Mouse (Mus musculus) liver (tissue): Measurements from ENCODE around the gene Lrp5.
A peak's percentile ranks its signal among the peaks of the same experiment; 100 is the strongest.
"Not testable (repeated sequence)": the region's sequence is repeated elsewhere in the genome, so short reads cannot be mapped to it uniquely, and the experiment has no call there.

Experiments
- DNase-seq: peaks from one replicate; pipeline ENCODE4 v3.0.0-alpha.2; 2020; ENCODE audit warnings: mixed read lengths

The Lrp5 gene

DNA sequence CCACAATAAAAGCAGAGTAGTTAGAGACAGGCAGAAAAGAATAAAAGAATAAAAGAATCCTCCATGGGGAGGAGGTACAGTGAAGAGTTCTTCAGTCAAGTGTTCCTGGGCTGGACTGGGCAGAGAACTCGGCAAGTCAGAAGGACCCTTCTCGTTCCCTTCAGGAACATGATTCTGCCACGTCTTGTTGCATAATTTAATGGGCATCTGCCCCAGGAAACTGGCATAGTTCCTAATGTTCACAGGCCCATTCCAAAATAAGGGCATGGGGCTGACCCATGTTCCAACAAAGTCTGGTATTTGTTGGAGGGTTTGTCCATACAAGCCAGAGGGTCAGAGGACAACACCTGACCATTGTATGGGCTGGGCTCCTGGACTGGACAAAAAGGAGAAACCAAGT lies 8.6 kb upstream of the Lrp5 start:
- DNase-seq: no peak

DNA sequence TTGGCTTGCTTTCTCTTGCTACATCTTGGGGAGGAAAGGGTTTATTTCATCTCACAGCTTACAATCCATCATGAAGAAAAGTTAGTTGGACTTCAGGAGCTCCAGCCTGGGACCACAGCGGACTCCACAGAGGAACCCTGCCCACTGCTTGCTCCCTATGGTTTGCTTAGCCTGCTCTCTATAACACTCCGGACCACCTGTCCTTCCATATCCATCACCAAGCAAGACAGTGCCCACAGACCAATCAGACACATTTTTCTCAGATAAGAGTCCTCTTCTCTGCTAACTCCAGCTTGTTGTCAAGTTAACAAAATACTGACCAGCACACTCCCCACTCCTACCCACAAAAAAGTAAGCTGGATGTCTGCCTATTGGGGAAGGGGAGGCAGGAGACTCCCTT lies 8.1 kb upstream of the Lrp5 start:
- no peak for DNase-seq

DNA sequence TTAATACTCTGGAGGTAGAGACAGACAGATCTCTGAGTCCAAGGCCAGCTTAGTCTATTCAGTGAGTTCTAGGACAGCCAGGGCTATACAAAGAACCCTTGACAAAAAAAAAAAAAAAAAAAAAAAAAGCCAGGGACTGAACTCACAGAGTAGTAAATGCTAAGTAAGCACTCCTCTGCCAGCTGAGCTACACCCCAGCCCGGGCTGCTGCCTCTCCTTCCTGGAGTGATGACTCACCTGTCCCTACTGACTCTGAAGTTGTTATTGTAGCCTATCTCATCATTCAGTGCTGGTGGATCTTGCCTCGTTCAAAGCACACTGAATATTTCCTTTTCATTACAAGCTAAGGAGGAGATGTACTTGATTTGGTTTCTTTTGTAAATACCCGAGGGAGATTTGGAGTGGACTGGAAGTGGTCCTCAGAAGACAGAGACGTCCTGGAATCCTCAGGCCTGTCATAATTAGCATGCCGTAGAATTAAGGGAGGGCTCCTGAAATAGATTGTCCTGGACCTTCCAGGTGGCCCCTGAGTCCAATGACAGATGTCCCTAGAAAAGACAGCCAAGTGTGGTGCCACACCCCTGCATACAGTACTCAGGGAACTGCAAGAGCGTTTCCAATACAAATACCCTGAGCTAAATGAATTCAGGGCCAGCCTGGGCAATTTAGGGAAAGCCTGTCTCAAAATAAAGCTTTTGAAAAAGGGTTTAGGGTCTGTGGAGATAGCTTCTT lies 6.2 kb upstream of the Lrp5 start:
- DNase-seq: no peak

DNA sequence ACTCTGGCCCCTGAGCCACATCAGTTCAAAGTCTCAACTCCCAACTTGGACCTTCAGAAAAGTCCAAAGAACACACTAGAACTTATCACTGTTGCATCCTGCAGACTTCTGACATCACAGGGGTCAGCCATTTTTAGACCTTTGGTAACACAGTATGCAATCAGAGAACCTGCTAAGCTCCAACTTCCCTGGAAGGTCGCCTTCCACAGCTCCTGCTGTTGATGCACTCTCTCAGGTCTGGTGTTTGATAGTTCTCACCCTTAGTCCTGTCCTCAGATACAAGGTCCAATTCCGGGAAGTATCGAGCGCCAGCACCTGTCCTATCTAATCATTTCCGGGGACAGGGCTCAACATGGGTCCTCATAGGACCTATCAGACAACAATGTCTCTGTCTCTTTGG lies 5.0 kb upstream of the Lrp5 start:
- DNase-seq: no peak

DNA sequence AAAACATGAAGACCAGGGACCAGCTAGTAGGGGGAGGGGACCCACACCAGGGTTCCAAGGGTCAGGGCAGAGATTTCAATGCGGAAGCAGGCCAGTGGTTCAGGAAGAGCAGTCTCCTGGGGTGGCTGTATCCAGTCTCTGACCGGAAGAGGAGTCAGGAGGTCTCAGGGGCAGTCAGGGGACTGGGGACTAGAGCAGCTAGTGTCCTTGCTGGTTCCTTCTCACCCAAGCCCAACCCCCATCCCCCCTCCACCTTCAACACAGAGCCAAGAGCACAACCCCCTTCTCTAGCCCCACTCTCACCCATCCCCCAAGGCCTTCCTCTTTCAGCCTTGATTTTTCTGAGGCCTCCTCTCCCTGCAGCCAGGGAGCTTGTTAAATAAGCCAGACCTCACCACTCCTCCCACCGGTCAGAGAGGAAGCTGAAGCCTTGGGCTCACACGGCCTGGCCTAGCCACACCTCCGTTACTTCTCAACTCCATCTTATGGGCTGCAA lies 1.4 kb upstream of the Lrp5 start:
- peak; percentile 55 for DNase-seq

DNA sequence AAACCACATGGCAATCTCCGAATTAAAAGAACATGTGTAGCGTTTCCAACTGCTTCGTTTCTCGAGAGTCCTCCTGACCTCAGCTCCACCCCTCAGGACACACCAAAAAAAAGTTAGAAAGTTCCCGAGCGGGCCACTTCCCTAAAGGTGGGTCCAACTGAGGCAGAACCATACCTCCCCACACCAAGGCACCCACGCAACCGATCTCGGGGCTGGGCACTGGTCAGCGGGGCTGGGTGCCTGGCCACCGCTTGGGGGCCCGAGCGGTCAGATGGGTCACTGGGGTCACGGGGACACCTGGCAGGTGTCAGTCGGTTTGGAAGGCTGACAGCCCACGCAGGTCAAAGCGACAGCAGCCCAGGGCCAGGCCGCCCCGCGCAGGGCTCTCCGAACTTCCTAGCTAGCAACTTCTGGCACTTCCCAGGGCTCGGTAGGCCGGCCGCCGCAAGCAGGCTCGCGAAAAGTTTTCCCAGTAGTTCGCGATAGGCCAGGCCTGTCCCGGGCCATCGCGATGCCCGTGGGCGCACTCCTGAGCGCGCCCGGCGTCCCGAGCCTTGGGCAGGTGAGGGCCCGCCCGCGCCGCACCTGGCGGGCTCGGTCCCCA lies 651 bp downstream of the Lrp5 start:
- no peak for DNase-seq

DNA sequence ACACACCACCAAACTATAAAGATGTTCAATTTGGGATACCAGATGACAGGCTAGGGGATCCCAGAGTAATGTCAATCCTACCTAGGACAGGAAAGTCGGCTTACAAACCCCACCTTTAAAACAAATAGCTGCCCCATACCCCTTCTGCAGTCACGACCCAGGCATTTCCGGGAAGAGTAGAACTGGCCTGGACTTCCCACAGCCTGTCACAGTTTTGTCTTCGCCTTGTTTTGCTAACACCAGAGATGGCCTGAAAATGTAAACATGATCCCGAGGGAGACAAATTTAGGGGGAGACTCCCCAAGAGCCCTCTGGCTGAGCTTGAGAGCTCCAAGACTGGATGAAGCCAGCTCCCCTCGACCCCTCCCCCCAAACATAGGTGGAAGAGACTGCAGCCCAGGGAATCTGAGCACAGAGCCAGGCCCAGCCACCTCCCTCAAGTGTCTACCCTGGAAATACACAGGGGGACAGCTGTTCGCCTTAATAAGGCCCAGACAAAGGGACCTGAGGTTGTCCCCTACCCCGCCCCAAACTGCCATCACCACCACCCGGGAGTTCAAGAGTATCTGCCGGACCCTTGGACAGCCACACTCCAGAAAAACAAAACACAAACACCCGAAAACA lies 1.3 kb downstream of the Lrp5 start:
- no peak for DNase-seq

DNA sequence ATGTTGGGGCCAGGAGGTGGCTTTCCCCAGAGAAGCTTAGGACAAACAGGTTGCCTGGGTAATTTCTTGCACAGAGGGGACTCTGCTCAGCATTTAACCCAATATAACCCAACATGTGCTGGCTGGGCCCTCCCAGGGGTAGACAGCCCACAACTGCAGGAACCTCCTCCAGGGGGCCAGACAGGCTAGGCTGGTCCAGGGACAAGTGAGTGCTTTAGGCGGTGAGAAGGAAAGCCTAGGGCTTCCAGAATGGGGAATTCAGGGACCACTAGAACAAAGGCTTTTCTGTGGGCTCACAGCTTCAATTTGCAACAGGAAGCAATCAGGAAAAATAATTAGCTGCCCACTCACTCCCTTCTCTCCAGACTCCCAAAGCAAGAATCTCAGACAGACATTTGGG lies 1.9 kb downstream of the Lrp5 start:
- DNase-seq: no peak

DNA sequence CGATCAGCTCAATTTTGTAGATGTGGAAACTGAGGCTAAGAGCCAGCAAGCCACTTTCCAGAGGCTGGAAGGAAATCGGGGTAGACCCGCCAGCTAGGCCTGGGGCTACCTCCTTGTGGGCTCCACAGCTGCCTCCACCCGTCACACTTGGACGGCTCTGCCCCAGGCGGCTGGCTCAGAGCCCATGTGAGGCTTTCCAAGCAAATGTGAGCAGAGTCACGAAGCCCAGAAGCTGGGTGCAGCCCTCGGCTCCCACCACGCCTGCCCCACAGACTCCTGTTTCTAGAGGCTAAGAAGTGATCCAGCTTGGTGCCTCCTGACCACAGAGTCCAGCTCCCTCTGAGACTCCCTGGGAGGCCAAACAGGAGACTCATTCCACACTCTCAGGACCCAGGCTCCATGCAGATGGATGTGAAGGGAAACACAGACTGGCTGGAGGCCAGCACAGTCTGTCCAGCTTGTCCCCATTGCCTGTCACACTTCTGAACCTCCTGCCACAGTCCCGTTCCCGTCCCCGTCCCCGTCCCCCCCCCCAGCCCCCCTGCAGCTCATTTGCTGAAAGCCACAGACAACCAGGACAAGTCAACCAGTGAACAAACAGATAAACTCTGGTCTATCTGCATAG lies 4.9 kb downstream of the Lrp5 start:
- DNase-seq: no peak

DNA sequence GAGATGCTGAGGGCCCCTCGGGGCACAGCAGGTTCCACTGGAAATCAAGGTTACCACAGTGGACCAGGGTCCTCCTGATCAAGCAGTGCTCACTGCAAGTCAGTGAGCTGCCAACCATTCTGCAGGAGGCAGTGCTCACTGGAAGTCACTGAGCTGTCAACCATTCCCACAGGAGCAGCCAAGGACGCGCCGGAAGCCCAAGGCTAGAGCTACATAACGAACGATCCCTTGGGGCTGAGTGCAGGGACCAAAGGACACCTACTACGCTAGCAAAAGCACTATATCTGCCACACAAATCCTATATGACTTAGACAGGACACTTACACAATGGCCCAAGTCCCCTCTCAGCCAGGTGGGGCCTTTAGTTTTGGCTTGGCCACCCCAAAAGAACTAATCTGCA lies 5.6 kb downstream of the Lrp5 start:
- no peak for DNase-seq

DNA sequence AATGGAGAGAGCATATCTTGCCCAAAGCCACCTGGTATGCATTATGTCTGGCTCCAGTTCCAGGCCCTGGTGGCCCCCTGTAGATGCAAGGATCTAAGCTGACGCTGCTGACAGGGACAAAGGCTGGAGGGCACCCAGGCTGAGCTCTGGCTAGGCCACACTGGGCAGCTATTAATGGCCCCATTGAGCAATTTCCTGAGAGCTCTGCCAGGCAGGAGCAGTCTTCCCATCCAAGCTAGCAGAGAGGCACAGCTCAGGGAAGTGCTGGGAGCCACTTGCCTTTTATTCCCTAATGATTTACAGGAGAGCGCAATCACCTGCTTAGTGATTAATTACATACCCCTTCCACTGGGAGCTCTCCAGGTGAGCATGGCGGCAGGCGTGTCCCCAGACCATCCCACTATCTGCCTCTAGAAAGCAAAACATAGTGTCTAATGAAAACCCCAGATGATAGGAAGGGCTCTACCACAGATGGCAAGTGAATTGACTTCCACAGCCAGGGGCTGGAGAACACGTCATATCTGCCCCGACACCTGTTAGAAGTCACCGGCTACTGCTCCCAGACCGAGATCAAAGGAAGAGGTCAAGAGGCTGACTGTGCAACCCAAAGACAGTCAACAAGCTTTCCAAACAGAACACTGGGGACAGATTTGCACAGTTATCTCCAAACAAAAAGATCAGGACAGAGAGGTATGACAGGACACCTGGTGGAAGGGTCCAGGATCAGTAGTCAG lies 12.1 kb downstream of the Lrp5 start:
- DNase-seq: peak; percentile 36

DNA sequence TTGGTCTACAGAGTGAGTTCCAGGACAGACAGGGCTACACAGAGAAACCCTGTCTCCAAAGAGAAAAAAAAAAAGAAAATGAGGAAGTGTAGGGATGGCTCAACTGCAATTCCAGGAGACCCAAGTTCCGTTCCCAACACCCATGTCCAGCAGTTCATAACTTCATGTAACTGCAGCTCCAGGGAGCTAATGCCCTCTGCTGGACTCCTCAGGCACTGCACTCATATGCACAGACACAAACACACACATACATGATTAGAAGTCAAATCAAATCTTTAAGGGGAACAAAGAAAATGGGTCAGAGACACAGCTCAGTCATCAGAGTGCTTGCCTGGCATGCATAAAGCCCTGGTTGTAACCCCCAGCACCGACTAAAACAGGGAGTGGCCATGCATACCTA lies 13.2 kb downstream of the Lrp5 start:
- no peak for DNase-seq

DNA sequence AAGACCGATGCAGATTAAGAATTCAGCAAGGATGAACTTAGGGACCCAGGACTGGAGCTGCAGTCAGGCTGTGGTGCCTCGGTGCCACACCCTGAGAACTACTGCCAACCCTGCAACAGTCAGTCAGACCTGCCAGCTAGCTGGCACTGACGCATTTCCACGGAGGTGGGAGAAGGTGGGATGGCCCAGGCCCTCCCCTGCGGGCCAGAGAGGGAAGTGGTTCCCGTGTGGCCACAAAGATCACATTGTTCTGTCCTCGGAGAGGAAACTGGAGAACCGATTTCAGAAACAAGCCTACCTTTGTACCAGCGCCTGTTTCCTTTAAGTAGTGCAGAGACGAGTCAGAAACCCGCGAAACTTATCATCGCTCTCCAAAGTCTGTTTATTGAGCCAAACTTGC lies 17.3 kb downstream of the Lrp5 start:
- DNase-seq: no peak

DNA sequence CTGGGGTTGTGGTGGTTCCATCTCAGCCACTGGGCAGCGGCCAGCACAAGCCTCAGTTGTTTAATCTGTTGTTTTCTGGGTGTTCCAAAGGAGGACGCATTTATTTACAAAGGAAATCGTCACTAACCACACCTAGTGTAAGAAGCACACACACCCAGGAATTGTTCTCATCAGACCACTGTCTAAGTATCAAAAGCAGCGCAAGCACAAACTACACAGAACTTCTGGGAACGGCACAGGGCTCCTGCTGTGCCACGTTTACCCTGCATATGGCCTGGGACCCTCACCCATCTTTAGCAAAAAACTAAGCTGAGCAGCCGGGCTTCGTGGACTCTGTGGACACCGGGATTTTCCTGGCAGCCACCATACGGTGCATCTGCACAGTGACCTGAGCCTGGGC lies 17.8 kb downstream of the Lrp5 start:
- no peak for DNase-seq

DNA sequence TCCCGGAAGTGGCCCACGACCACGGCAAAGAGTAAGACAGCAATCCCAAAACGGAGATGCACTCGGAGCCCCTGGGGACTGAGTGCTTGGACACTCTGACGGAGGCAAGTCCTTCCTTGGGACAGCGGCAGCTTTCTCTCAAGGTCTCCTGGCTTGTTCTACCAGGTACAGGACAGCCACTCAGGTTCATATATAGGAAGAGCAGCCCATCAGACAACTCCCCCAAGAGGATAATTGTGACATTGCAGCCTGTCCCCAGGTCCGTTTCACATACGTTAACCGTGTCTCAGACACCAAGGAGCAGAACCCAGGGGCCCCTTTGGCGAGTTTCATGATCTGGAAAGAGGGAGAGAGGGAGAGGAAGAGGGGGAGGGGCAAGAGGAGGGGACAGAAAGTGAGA lies 18.4 kb downstream of the Lrp5 start:
- DNase-seq: no peak

DNA sequence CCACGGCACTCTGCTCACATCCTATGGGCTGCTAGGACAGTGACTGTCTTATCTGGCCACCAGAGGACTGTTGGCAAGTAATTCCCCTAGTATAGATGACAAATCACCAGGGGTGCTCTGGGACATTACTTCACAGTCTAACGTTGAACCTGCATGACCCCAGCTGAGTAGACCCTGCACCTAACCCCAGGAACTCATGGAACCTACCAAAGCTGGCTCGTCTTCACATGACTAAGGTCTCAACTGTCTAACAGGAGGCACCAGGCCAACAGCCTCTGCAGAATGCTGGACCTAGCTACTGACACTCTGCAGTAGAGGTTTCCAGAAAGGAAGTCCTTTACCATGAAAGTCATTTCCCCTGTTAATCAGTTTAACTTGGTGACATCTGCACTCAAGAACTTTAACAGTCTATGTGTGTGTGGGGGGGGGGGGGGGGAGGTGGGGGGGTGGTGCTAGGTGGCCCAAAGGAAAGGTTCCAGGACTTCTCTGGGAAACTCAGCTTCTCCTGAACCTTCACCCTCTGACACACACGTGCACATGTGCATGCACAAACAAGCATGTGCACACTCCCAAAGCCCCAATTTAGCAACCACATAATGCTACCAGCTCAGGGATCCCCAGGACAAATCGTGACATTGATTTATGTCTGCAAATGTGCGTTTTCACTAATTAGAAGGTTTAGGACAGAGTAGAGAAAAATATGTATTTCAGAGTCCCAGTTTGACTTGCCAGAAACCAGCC lies 19.0 kb downstream of the Lrp5 start:
- no peak for DNase-seq

DNA sequence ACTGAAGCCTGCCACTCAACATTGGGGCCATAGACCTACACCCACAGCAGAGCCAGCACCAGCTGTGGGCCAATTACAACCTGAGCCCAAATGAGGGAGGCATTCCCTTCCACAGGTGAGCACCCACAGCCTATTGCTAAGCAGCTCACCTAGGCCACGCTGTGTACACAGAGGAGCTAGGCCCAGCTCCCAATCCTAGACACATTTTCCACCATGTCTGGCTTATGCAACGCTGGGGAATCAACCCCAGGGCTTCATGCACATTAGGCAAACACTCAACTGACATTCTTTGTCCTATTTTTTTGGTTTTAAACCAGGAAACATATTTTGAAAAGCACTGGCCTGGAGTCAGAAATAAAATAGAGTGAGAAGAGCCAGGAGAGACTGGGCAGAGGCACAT lies 19.7 kb downstream of the Lrp5 start:
- no peak for DNase-seq

DNA sequence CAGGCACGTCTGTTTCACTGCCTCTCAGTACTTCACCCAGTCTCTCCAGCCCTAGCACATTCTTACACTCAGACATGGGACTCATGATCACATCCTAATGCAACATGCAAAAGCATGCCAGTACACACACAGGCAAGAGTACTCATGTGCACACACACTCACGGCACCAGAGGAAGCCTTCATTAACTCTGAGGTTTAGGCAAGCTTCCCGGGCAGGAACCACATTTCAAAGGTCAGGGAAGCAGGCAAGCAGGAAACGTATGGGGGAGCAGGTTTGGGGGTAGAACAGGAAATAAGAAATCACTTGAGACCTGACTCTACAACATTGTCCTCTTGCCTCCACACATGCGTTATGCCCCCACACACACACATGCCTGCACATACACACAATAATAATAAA lies 20.9 kb downstream of the Lrp5 start:
- DNase-seq: no peak

DNA sequence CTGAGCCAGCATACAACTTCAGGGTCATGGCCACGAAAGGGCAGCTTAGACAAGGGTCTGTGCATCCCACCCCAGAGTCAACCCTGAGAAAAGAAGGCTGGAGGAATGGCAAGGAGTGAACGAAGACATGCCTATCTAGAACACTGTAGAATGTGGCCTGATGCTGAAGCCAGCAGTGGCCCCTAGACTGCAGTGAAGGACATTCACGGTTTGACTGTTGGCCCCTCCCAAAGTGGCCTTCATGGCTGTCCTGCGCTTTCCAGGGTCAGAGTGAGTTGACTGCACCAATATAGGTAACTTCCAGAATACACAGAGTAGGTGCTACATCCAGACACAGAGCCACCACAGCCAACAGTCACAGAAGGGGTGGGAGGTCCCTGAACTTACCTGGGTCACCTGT lies 28.4 kb downstream of the Lrp5 start:
- DNase-seq: no peak

DNA sequence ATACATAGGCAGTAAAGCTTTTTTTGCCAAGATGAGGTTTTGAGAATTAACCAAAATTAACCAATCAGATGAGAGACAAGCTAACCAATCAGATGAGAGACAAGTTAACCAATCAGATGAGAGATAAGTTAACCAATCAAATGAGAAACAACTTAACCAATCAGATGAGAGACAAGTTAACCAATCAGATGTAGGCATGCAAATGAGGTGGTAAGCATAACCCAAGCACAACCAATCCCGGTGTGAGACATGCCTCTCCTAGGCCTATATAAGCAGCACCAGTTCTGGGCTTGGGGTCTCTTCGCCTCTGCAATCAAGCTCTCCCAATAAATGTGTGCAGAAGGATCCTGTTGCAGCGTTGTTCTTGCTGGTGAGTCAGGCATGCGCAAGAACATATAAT lies 29.3 kb downstream of the Lrp5 start:
- not testable (repeated sequence) for DNase-seq

DNA sequence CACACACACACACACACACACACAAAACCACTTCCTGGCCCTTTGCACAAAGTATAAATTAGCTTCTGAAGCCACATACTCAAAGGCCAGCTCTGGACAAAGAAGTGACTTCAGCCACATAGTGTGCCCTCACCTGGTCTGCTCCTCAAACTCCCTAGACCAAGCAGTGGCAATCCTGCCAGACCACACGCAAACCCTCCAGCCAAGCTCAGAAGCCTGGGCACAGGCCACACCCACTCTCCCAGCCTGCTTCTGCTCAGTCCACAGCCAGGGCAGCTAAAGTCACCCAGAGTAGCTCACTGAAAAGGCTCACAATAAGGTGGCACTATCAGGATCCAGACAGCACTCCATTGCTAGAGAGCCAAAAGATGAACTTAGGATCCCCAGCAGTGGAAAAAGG lies 30.2 kb downstream of the Lrp5 start:
- no peak for DNase-seq

DNA sequence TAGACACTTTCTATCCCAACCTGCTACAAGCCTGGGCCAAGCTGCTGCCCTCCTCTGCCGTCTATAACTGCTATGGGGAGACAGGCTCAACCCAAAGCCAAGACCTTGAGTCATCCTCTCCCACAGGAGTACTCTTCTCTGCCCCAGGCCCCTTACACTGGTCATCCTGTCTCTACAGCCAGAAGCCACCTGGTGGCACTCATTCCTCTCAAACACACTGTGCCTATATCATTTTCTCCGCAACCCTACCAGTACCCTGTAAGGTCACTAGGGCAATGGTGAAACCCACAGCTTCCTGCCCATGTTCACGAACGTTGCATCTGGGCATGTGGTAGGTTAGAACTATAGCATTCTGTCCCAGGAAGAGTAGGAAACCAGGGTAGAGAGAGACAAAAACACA lies 31.4 kb downstream of the Lrp5 start:
- no peak for DNase-seq

DNA sequence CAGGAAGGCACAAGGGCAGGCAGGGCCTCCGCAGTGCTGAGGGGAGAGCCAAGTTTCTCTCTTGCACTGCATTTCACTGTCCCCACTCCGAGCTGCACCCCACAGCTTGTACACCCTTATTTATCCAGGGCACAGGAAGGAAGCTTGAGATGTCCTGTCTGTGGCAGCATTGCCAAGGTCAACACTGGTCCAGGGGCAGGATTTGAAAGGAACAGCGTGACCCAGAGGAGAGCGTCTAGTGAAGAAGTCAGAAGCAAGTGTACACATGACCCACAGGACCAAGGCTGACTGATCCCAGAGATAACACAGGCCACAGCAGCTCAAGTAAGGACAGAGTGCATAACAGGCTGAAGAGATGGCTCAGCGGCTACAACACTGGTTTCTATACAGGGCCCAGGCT lies 32.3 kb downstream of the Lrp5 start:
- DNase-seq: no peak
